28 mouse cellular contexts compared by ENCODE assay signal in the genomic region with DNA sequence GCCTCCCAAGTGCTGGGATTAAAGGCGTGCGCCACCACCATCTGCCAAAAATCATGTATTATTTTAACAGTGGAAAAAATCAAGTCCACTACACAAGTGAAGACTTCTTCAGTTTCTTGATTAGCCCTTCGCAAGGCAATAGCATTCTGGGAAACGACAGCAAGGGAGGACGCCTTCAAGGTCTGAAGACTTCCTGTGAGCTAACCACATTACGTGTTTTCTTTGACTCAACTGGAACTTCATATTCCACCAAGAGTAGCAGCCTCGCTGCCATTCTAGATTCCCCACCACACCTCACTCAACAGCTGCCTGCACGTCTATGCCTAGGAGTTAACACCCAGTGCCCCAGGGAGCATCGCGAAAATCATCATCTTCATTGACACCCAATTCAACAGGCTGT.
DNase-seq lines count a peak whose midpoint lies in the region; ATAC-seq lines count a peak whose summit lies in the region.
"Had no signal": no experiment of that assay in that cellular context is flagged by ENCODE, and none has a peak within 500 bp of the region (broad histone marks: within the 10 kb centered on the region; RNA-seq: fewer than 3 reads in every experiment).

No protein-coding gene starts in this region.

- peaks cover 75% of the 10 kb centered on the region for H3K27me3 ChIP-seq in heart, embryonic 10.5 days (ENCODE audit: insufficient read depth, poor library complexity, severe bottlenecking)
- H3K27me3 ChIP-seq in heart, embryonic 12.5 days (replicated peaks) = peaks cover 71% of the 10 kb centered on the region
- H3K27me3 ChIP-seq: hindbrain, embryonic 15.5 days; intestine, embryonic 15.5 days; limb, embryonic 12.5 days; lung, embryonic 15.5 days; midbrain, embryonic 12.5 days had no signal

- H3K4me3 ChIP-seq in heart, embryonic 10.5 days = no peak overlapping the region
- H3K4me3 ChIP-seq in heart, embryonic 12.5 days = no peak overlapping the region
- H3K4me3 ChIP-seq: hindbrain, embryonic 15.5 days; intestine, embryonic 15.5 days; limb, embryonic 12.5 days; lung, embryonic 15.5 days; megakaryocyte, embryonic 14.5 days; midbrain, embryonic 12.5 days; myocyte had no signal

- H3K27ac ChIP-seq in heart, embryonic 10.5 days = no peak overlapping the region
- H3K27ac ChIP-seq in heart, embryonic 12.5 days (ENCODE audit: poor library complexity, severe bottlenecking) = no peak overlapping the region
- H3K27ac ChIP-seq: hindbrain, embryonic 15.5 days; intestine, embryonic 15.5 days; kidney, postnatal 0 days; limb, embryonic 12.5 days; lung, embryonic 15.5 days; midbrain, embryonic 12.5 days had no signal

- intact Hi-C loops in heart, postnatal 14 days (cut with DNase I) = no loop called here

- H3K36me3 ChIP-seq in heart, embryonic 10.5 days = no peaks in the 10 kb centered on the region
- no peaks in the 10 kb centered on the region for H3K36me3 ChIP-seq in heart, embryonic 12.5 days
- H3K36me3 ChIP-seq: hindbrain, embryonic 15.5 days; intestine, embryonic 15.5 days; limb, embryonic 12.5 days; lung, embryonic 15.5 days; midbrain, embryonic 12.5 days had no signal

- peaks cover 4% of the 10 kb centered on the region for H3K4me1 ChIP-seq in heart, embryonic 10.5 days
- H3K4me1 ChIP-seq in heart, embryonic 12.5 days (replicated peaks) = 0 out of 2 replicates have a peak, but pooled peaks cover 2% of the 10 kb centered on the region
- H3K4me1 ChIP-seq: intestine, embryonic 15.5 days had no signal

- H3K9ac ChIP-seq in heart, embryonic 12.5 days = no peak overlapping the region
- H3K9ac ChIP-seq: hindbrain, embryonic 15.5 days; intestine, embryonic 15.5 days; limb, embryonic 12.5 days; lung, embryonic 15.5 days; midbrain, embryonic 12.5 days had no signal

- peak; percentile 27 for DNase-seq in heart, embryonic 10.5 days (ENCODE audit: low spot score)
- no peak for DNase-seq in heart, postnatal 14 days
- no peak for DNase-seq in cerebellum, postnatal 4 days (ENCODE audit: low spot score in 2 of 2)
- DNase-seq in c-Kit-positive CD71-positive TER-119-positive erythroid progenitor cells, embryonic 14.5 days (ENCODE audit: low spot score) = no peak
- DNase-seq: adrenal gland, postnatal 14 days; cerebellum, adult 2 months; cerebellum, postnatal 14 days; gastrocnemius, postnatal 14 days; heart, adult 11 months; kidney, adult 8-10 months; kidney, postnatal 4 days; retina, postnatal 1 day; right cerebral cortex, postnatal 14 days; thymus, postnatal 14 days had no signal

- WGBS in heart, embryonic 10.5 days = 89% methylated on average over 10 of the region's 10 CpGs
- WGBS in heart, embryonic 12.5 days = 85% methylated on average over 10 of the region's 10 CpGs

- no peak overlapping the region for H3K4me2 ChIP-seq in heart, embryonic 12.5 days
- H3K4me2 ChIP-seq: heart, embryonic 11.5 days; hindbrain, embryonic 15.5 days; intestine, embryonic 15.5 days; limb, embryonic 12.5 days; liver, embryonic 11.5 days; lung, embryonic 15.5 days; midbrain, embryonic 12.5 days had no signal

- ATAC-seq in activated CD4-positive, CD25-positive, alpha-beta regulatory T cell, adult 4 months = peak; percentile 86
- ATAC-seq in megakaryocyte, adult 5-6 weeks (ENCODE audit: poor library complexity, severe bottlenecking) = peak; percentile 29; the same call in 1 of the 2 replicates
- no peak for ATAC-seq in heart, embryonic 12.5 days (ENCODE audit: insufficient number of reproducible peaks, low FRiP score)
- ATAC-seq: forebrain, embryonic 14.5 days; intestine, embryonic 15.5 days had no signal

- 0 out of 2 replicates have a peak, but pooled peaks cover 3% of the 10 kb centered on the region for H3K9me3 ChIP-seq in heart, embryonic 10.5 days
- H3K9me3 ChIP-seq in heart, embryonic 12.5 days (replicated peaks) = no peaks in the 10 kb centered on the region
- H3K9me3 ChIP-seq: hindbrain, embryonic 15.5 days; intestine, embryonic 15.5 days; limb, embryonic 12.5 days; lung, embryonic 15.5 days; midbrain, embryonic 12.5 days had no signal
